ENCODE assay signal across 8 mouse cellular contexts in genomic region chr15:11906571-11907531, GRCm38 (mm10). TPM values are rescaled to one million over a fixed set of nuclear protein-coding genes. Genes with fewer than 3 reads are reported as not detected.
DNase-seq lines count a peak whose midpoint lies in the region; ATAC-seq and TF ChIP-seq lines count a peak whose summit lies in the region.

Npr3 (minus strand) TSS chr15:11907287.

- WGBS in hindbrain, embryonic 16.5 days: under 1% methylated on average over 42 of the region's 42 CpGs
- WGBS in small intestine, adult 2 months: 2% methylated on average over 42 of the region's 42 CpGs

- intact Hi-C loops in gastrocnemius, adult 2 months (cut with DNase I): loop anchor here (5.0 to 10.0 kb wide), 4 partner anchors 50 to 502 kb away; no protein-coding TSS in a partner anchor
- intact Hi-C loops in left cerebral cortex, postnatal 10 days (cut with DNase I): loop anchor here (2.0 to 5.0 kb wide), 3 partner anchors 154 to 500 kb away; no protein-coding TSS in a partner anchor

- peak within 1 kb of the TSS; percentile 99 for H3K4me2 ChIP-seq in hindbrain, embryonic 16.5 days (ENCODE audit: low read length)

- DNase-seq in NIH3T3 (ENCODE audit: low read depth): peak; percentile 86
- peak; percentile 76 for DNase-seq in brain, adult 2 months (ENCODE audit: low read depth, low spot score)
- peak; percentile 55 for DNase-seq in gastrocnemius, adult 2 months
- DNase-seq in left cerebral cortex, postnatal 10 days (ENCODE audit: extremely low spot score in 1 of 2, low spot score in 2 of 2): peak in 1 of 2 experiments; percentile 50
- DNase-seq in lung, postnatal 4 days: peak; percentile 69 to 71
- DNase-seq in cerebellum, adult 9-11 months: no peak

- no peaks in the 10 kb centered on the region for H3K36me3 ChIP-seq in hindbrain, embryonic 16.5 days (ENCODE audit: control insufficient read depth, insufficient read depth, low read length)
- no peaks in the 10 kb centered on the region for H3K36me3 ChIP-seq in small intestine, adult 2 months (ENCODE audit: control insufficient read depth, insufficient read depth, low read length)

- TF ChIP-seq CTCF in gastrocnemius, adult 2 months (IDR thresholded peaks at IDR 0.05): peak; percentile 66
- TF ChIP-seq CTCF in small intestine, adult 2 months (IDR thresholded peaks at IDR 0.05; ENCODE audit: extremely low read depth, insufficient read length, insufficient replicate concordance, low read depth, low read length): peak; percentile 11; the same call in 1 of the 2 replicates

- H3K27ac ChIP-seq in gastrocnemius, adult 2 months: peak within 1 kb of the TSS; percentile 76
- H3K27ac ChIP-seq in hindbrain, embryonic 16.5 days (ENCODE audit: low read depth, low read length): 0 out of 2 replicates have a peak within 1 kb of the TSS, but pooled peaks have one; percentile 39
- 0 out of 2 replicates have a peak within 1 kb of the TSS, but pooled peaks have one; percentile 1 for H3K27ac ChIP-seq in small intestine, adult 2 months (ENCODE audit: insufficient read depth, low read depth, low read length)

- peak within 1 kb of the TSS; percentile 50 for H3K9ac ChIP-seq in hindbrain, embryonic 16.5 days (ENCODE audit: low read depth, low read length)

- peaks cover 20% of the 10 kb centered on the region for H3K27me3 ChIP-seq in hindbrain, embryonic 16.5 days (replicated peaks; ENCODE audit: control insufficient read depth, insufficient read depth, low read length)
- peaks cover 36% of the 10 kb centered on the region for H3K27me3 ChIP-seq in small intestine, adult 2 months (ENCODE audit: control insufficient read depth, insufficient read depth, low read length)

- no peak for TF ChIP-seq POLR2A in small intestine, adult 2 months (IDR thresholded peaks at IDR 0.05; ENCODE audit: low read depth, low read length)

- no peaks in the 10 kb centered on the region for H3K9me3 ChIP-seq in hindbrain, embryonic 16.5 days (ENCODE audit: control insufficient read depth, low read length)

- H3K4me1 ChIP-seq in hindbrain, embryonic 16.5 days (ENCODE audit: control insufficient read depth, insufficient read depth, low read depth, low read length): peaks cover 36% of the 10 kb centered on the region
- no peaks in the 10 kb centered on the region; the same call in 1 of the 2 replicates for H3K4me1 ChIP-seq in small intestine, adult 2 months (ENCODE audit: control insufficient read depth, insufficient read depth, insufficient read length, low read length)

- no peak for ATAC-seq in hindbrain, embryonic 16.5 days

- peak within 1 kb of the TSS; percentile 82 for H3K4me3 ChIP-seq in gastrocnemius, adult 2 months
- peak within 1 kb of the TSS; percentile 56 for H3K4me3 ChIP-seq in hindbrain, embryonic 16.5 days (ENCODE audit: low read length)
- peak within 1 kb of the TSS; percentile 65 for H3K4me3 ChIP-seq in small intestine, adult 2 months (ENCODE audit: low read depth, low read length)

RNA-seq across cellular contexts. Expression of gene Npr3, which starts in this region (rescaled TPM):
- total RNA-seq in gastrocnemius, adult 2 months (2021): 1 to 10 TPM; 4.0 to 9.1 TPM
- polyA plus RNA-seq in hindbrain, embryonic 16.5 days (2015; fragmentation: Nextera tagmentation; extraction: Ambion mirVana): 1.1 and 1.3 TPM in 2 replicates
- 10 to 100 TPM; 10.4 to 12.2 TPM for total RNA-seq in left cerebral cortex, postnatal 10 days (2021)
- polyA plus RNA-seq in small intestine, adult 2 months (2012; rRNA removed): 0.75 and 1.0 TPM in 2 replicates

Comparison
In these comparisons a context has a peak if more than half of its experiments do, and no peak if none do; other contexts are left out.
1. H3K27ac ChIP-seq: peak in every context shown above with its lines; median percentile 76 in gastrocnemius, adult 2 months; 39 in hindbrain, embryonic 16.5 days; 1 in small intestine, adult 2 months.